Mouse (Mus musculus) ES-E14 (cell line): ENCODE data around the gene Rps27.
"Not testable (repeated sequence)": the region's sequence is repeated elsewhere in the genome, so short reads cannot be mapped to it uniquely, and the experiment has no call there.

Experiments
- MAFK ChIP-seq: IDR thresholded peaks from 2 replicates; pipeline ENCODE4 v1.6.1; 2014; ENCODE audit warnings: mild to moderate bottlenecking, low read depth, low read length, inconsistent platforms; ENCODE audit not compliant: insufficient read depth
- ZC3H11A ChIP-seq: IDR thresholded peaks from 2 replicates; pipeline ENCODE4 v1.6.1; 2012; ENCODE audit warnings: low read depth, mild to moderate bottlenecking, inconsistent platforms, low read length, borderline replicate concordance

GRCm38 (mm10) chr3:90251731-90252226 lies 38.3 kb upstream of the Rps27 start:
- TF ChIP-seq ZC3H11A, MAFK: not testable (repeated sequence)
